In the genomic region with DNA sequence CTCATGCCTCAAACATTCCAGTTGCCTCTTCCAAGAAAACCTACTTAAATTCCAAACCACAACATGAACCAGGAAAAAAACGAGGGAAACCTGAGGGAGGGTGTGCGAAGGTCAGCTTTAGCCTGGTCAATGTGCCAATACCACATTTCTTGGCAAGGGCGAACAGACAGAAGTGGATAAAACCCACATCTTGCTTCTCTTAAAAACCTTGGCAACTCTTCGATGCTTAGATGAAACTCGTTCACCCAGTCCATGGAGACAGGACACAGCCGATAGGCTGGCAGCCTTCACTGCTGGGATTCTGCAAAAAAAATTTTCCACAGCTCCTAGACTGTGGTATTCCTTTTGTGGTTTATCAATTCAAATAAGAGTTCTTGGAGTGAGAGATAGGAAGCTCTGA, we compare ENCODE assay signal across 19 mouse cellular contexts.
A peak's percentile ranks its signal among the peaks of the same experiment; 100 is the strongest.
DNase-seq lines count a peak whose midpoint lies in the region; ATAC-seq lines count a peak whose summit lies in the region.
"Had no signal": no experiment of that assay in that cellular context is flagged by ENCODE, and none has a peak within 500 bp of the region (broad histone marks: within the 10 kb centered on the region; RNA-seq: fewer than 3 reads in every experiment).

No protein-coding gene starts in this region.

- H3K9ac ChIP-seq in kidney, embryonic 14.5 days (ENCODE audit: low read depth, low read length): no peak overlapping the region
- H3K9ac ChIP-seq in limb, embryonic 15.5 days: no peak overlapping the region
- H3K9ac ChIP-seq: lung, embryonic 15.5 days; stomach, embryonic 15.5 days had no signal

- no peaks in the 10 kb centered on the region for H3K27me3 ChIP-seq in kidney, embryonic 14.5 days (ENCODE audit: control insufficient read depth, insufficient read depth, low read length)
- no peaks in the 10 kb centered on the region for H3K27me3 ChIP-seq in limb, embryonic 15.5 days
- H3K27me3 ChIP-seq in hindbrain, embryonic 10.5 days (ENCODE audit: insufficient read depth, poor library complexity, severe bottlenecking): no peaks in the 10 kb centered on the region
- H3K27me3 ChIP-seq: CH12.LX; lung, embryonic 15.5 days; stomach, embryonic 15.5 days had no signal

- ATAC-seq in frontal cortex, adult (ENCODE audit: low TSS enrichment): peak; percentile 47
- no peak for ATAC-seq in kidney, embryonic 14.5 days (ENCODE audit: low FRiP score, low TSS enrichment)
- peak; percentile 69; the same call in 1 of the 2 replicates for ATAC-seq in limb, embryonic 15.5 days (ENCODE audit: insufficient number of reproducible peaks, low FRiP score, low TSS enrichment, low read depth)
- ATAC-seq: hindbrain, embryonic 16.5 days; intestine, postnatal 0 days had no signal

- H3K4me3 ChIP-seq in kidney, embryonic 14.5 days (ENCODE audit: low read length): no peak overlapping the region
- H3K4me3 ChIP-seq in limb, embryonic 15.5 days: no peak overlapping the region
- H3K4me3 ChIP-seq in hindbrain, embryonic 10.5 days: no peak overlapping the region
- H3K4me3 ChIP-seq: lung, embryonic 15.5 days; stomach, embryonic 15.5 days had no signal

- no peaks in the 10 kb centered on the region for H3K9me3 ChIP-seq in kidney, embryonic 14.5 days (ENCODE audit: control insufficient read depth, low read length)
- no peaks in the 10 kb centered on the region for H3K9me3 ChIP-seq in limb, embryonic 15.5 days
- no peaks in the 10 kb centered on the region for H3K9me3 ChIP-seq in hindbrain, embryonic 10.5 days
- H3K9me3 ChIP-seq: lung, embryonic 15.5 days; stomach, embryonic 15.5 days had no signal

- no peaks in the 10 kb centered on the region for H3K36me3 ChIP-seq in kidney, embryonic 14.5 days (ENCODE audit: control insufficient read depth, insufficient read depth, low read length)
- peaks cover 10% of the 10 kb centered on the region for H3K36me3 ChIP-seq in limb, embryonic 15.5 days
- H3K36me3 ChIP-seq in hindbrain, embryonic 10.5 days: peaks cover 28% of the 10 kb centered on the region
- H3K36me3 ChIP-seq: lung, embryonic 15.5 days had no signal

- H3K27ac ChIP-seq in kidney, embryonic 14.5 days (ENCODE audit: low read depth, low read length): no peak overlapping the region
- H3K27ac ChIP-seq in limb, embryonic 15.5 days: 0 out of 2 replicates have a peak overlapping the region, but pooled peaks have one; percentile 0
- H3K27ac ChIP-seq in hindbrain, embryonic 10.5 days: no peak overlapping the region
- H3K27ac ChIP-seq: lung, embryonic 15.5 days; stomach, embryonic 15.5 days had no signal

- H3K4me1 ChIP-seq in kidney, embryonic 14.5 days (ENCODE audit: control insufficient read depth, insufficient read depth, low read length): no peaks in the 10 kb centered on the region
- peaks cover 11% of the 10 kb centered on the region; the same call in 1 of the 2 replicates for H3K4me1 ChIP-seq in limb, embryonic 15.5 days
- H3K4me1 ChIP-seq in hindbrain, embryonic 10.5 days (replicated peaks): no peaks in the 10 kb centered on the region

- no peak overlapping the region for H3K4me2 ChIP-seq in kidney, embryonic 14.5 days (replicated peaks; ENCODE audit: low read depth, low read length)
- H3K4me2 ChIP-seq in limb, embryonic 15.5 days: no peak overlapping the region
- H3K4me2 ChIP-seq: liver, embryonic 11.5 days; lung, embryonic 15.5 days; stomach, embryonic 15.5 days had no signal

- DNase-seq in frontal cortex, postnatal 10 days (ENCODE audit: low spot score in 2 of 2): no peak
- DNase-seq in kidney, adult 18-20 months: peak; percentile 10
- DNase-seq in lung, postnatal 36 days: peak; percentile 12
- DNase-seq in lung, postnatal 14 days: no peak
- DNase-seq in hindbrain, embryonic 10.5 days (ENCODE audit: low spot score): no peak
- DNase-seq: adrenal gland, adult 8-10 months; cerebellum, adult 11 months; cerebellum, postnatal 25 days; gastrocnemius, postnatal 14 days; heart, postnatal 14 days had no signal

- 83% methylated on average over 6 of the region's 6 CpGs for WGBS in kidney, embryonic 14.5 days
- 39% methylated on average over 6 of the region's 6 CpGs for WGBS in limb, embryonic 15.5 days
- WGBS in hindbrain, embryonic 10.5 days: 93% methylated on average over 6 of the region's 6 CpGs

Comparison
In these comparisons a context has a peak if more than half of its experiments do, and no peak if none do; other contexts are left out.
1. DNase-seq: peak in kidney, adult 18-20 months (single experiment) and lung, postnatal 36 days (single experiment); none in frontal cortex, postnatal 10 days (0 of 2), lung, postnatal 14 days (single experiment) and hindbrain, embryonic 10.5 days (single experiment).